ENCODE assay signal across 27 mouse cellular contexts in genomic region chr2:170144343-170144742, GRCm38 (mm10). TPM values are rescaled to one million over a fixed set of nuclear protein-coding genes. Genes with fewer than 3 reads are reported as not detected.
DNase-seq lines count a peak whose midpoint lies in the region; ATAC-seq lines count a peak whose summit lies in the region.
"Had no signal": no experiment of that assay in that cellular context is flagged by ENCODE, and none has a peak within 500 bp of the region (broad histone marks: within the 10 kb centered on the region; RNA-seq: fewer than 3 reads in every experiment).

No protein-coding gene starts in this region.

- H3K27me3 ChIP-seq in heart, embryonic 10.5 days (ENCODE audit: insufficient read depth, poor library complexity, severe bottlenecking), result no peaks in the 10 kb centered on the region
- no peaks in the 10 kb centered on the region for H3K27me3 ChIP-seq in liver, embryonic 12.5 days (replicated peaks)
- H3K27me3 ChIP-seq in liver, embryonic 11.5 days (replicated peaks; ENCODE audit: control insufficient read depth, insufficient read depth, low read length), result no peaks in the 10 kb centered on the region
- H3K27me3 ChIP-seq in lung, embryonic 15.5 days, result no peaks in the 10 kb centered on the region
- H3K27me3 ChIP-seq in forebrain, embryonic 15.5 days, result no peaks in the 10 kb centered on the region
- H3K27me3 ChIP-seq: embryonic facial prominence, embryonic 13.5 days; forebrain, embryonic 12.5 days; heart, embryonic 13.5 days; hindbrain, embryonic 12.5 days; hindbrain, embryonic 15.5 days had no signal

- peak; percentile 55 for DNase-seq in heart, embryonic 10.5 days (ENCODE audit: low spot score)
- DNase-seq in heart, postnatal 25 days (ENCODE audit: low spot score), result no peak
- DNase-seq in liver, embryonic 11.5 days (ENCODE audit: low spot score), result no peak
- no peak for DNase-seq in lung, postnatal 36 days
- DNase-seq: adrenal gland, adult 2 months; adrenal gland, postnatal 14 days; cerebellum, adult 11 months; cerebellum, adult 2 months; cerebellum, adult 9-11 months; cerebellum, postnatal 25 days; embryo, embryonic 11 days; forebrain, postnatal 0 days; gastrocnemius, adult 2 months; gastrocnemius, postnatal 14 days; heart, adult 18-20 months; heart, postnatal 14 days had no signal

- no peak overlapping the region; the same call in 1 of the 2 replicates for H3K9ac ChIP-seq in liver, embryonic 12.5 days
- H3K9ac ChIP-seq in liver, embryonic 11.5 days (ENCODE audit: low read depth, low read length), result no peak overlapping the region
- no peak overlapping the region for H3K9ac ChIP-seq in lung, embryonic 15.5 days
- no peak overlapping the region for H3K9ac ChIP-seq in forebrain, embryonic 15.5 days (replicated peaks)
- H3K9ac ChIP-seq: embryonic facial prominence, embryonic 13.5 days; forebrain, embryonic 12.5 days; forebrain, postnatal 0 days; heart, embryonic 13.5 days; hindbrain, embryonic 12.5 days; hindbrain, embryonic 15.5 days had no signal

- no peak overlapping the region for H3K4me2 ChIP-seq in liver, embryonic 12.5 days
- H3K4me2 ChIP-seq in liver, embryonic 11.5 days, result no peak overlapping the region
- no peak overlapping the region for H3K4me2 ChIP-seq in lung, embryonic 15.5 days
- no peak overlapping the region for H3K4me2 ChIP-seq in forebrain, embryonic 15.5 days (replicated peaks)
- H3K4me2 ChIP-seq: embryonic facial prominence, embryonic 13.5 days; forebrain, embryonic 12.5 days; heart, embryonic 13.5 days; hindbrain, embryonic 12.5 days; hindbrain, embryonic 15.5 days had no signal

- H3K4me1 ChIP-seq in heart, embryonic 10.5 days, result peaks cover 11% of the 10 kb centered on the region
- H3K4me1 ChIP-seq in liver, embryonic 12.5 days, result peaks cover 73% of the 10 kb centered on the region
- H3K4me1 ChIP-seq in liver, embryonic 11.5 days (replicated peaks; ENCODE audit: control insufficient read depth, insufficient read depth, low read length), result peaks cover 28% of the 10 kb centered on the region
- H3K4me1 ChIP-seq in lung, embryonic 15.5 days, result peaks cover 35% of the 10 kb centered on the region
- H3K4me1 ChIP-seq in forebrain, embryonic 15.5 days, result no peaks in the 10 kb centered on the region
- H3K4me1 ChIP-seq: forebrain, embryonic 12.5 days; hindbrain, embryonic 12.5 days; hindbrain, embryonic 15.5 days had no signal

- H3K27ac ChIP-seq in heart, embryonic 10.5 days, result no peak overlapping the region
- peak overlapping the region; percentile 11; the same call in 1 of the 2 replicates for H3K27ac ChIP-seq in liver, embryonic 12.5 days
- no peak overlapping the region for H3K27ac ChIP-seq in liver, embryonic 11.5 days (ENCODE audit: low read depth, low read length)
- H3K27ac ChIP-seq in lung, embryonic 15.5 days, result 0 out of 2 replicates have a peak overlapping the region, but pooled peaks have one; percentile 29
- H3K27ac ChIP-seq in forebrain, embryonic 15.5 days (replicated peaks), result no peak overlapping the region
- H3K27ac ChIP-seq: embryonic facial prominence, embryonic 10.5 days; embryonic facial prominence, embryonic 13.5 days; forebrain, embryonic 12.5 days; gastrocnemius, adult 2 months; heart, embryonic 13.5 days; hindbrain, embryonic 12.5 days; hindbrain, embryonic 15.5 days had no signal

- no peak overlapping the region for H3K4me3 ChIP-seq in heart, embryonic 10.5 days
- no peak overlapping the region for H3K4me3 ChIP-seq in liver, embryonic 12.5 days
- no peak overlapping the region for H3K4me3 ChIP-seq in liver, embryonic 11.5 days (ENCODE audit: low read depth, low read length)
- no peak overlapping the region for H3K4me3 ChIP-seq in lung, embryonic 15.5 days
- H3K4me3 ChIP-seq in forebrain, embryonic 15.5 days, result no peak overlapping the region
- H3K4me3 ChIP-seq: embryonic facial prominence, embryonic 10.5 days; embryonic facial prominence, embryonic 13.5 days; erythroblast, embryonic 14.5 days; forebrain, embryonic 12.5 days; gastrocnemius, adult 2 months; heart, embryonic 13.5 days; hindbrain, embryonic 12.5 days; hindbrain, embryonic 15.5 days had no signal

- H3K36me3 ChIP-seq in heart, embryonic 10.5 days, result no peaks in the 10 kb centered on the region
- peaks cover 34% of the 10 kb centered on the region for H3K36me3 ChIP-seq in liver, embryonic 12.5 days
- no peaks in the 10 kb centered on the region for H3K36me3 ChIP-seq in liver, embryonic 11.5 days (ENCODE audit: control insufficient read depth, insufficient read depth, low read length)
- H3K36me3 ChIP-seq in lung, embryonic 15.5 days, result no peaks in the 10 kb centered on the region
- H3K36me3 ChIP-seq in forebrain, embryonic 15.5 days, result no peaks in the 10 kb centered on the region
- H3K36me3 ChIP-seq: embryonic facial prominence, embryonic 10.5 days; embryonic facial prominence, embryonic 13.5 days; forebrain, embryonic 12.5 days; heart, embryonic 13.5 days; hindbrain, embryonic 12.5 days; hindbrain, embryonic 15.5 days had no signal

- 74% methylated on average over 10 of the region's 10 CpGs for WGBS in heart, embryonic 10.5 days
- WGBS in liver, embryonic 12.5 days (ENCODE audit: insufficient replicate concordance), result 39% methylated on average over 10 of the region's 10 CpGs
- 55% methylated on average over 10 of the region's 10 CpGs for WGBS in liver, embryonic 11.5 days
- WGBS in lung, embryonic 15.5 days, result 65% methylated on average over 10 of the region's 10 CpGs
- 89% methylated on average over 10 of the region's 10 CpGs for WGBS in forebrain, embryonic 15.5 days

- intact Hi-C loops in heart, postnatal 25 days (cut with DNase I), result no loop called here

- no peaks in the 10 kb centered on the region for H3K9me3 ChIP-seq in heart, embryonic 10.5 days
- H3K9me3 ChIP-seq in liver, embryonic 12.5 days (replicated peaks), result no peaks in the 10 kb centered on the region
- no peaks in the 10 kb centered on the region for H3K9me3 ChIP-seq in liver, embryonic 11.5 days (ENCODE audit: control insufficient read depth, low read length)
- no peaks in the 10 kb centered on the region for H3K9me3 ChIP-seq in lung, embryonic 15.5 days
- no peaks in the 10 kb centered on the region for H3K9me3 ChIP-seq in forebrain, embryonic 15.5 days
- H3K9me3 ChIP-seq: embryonic facial prominence, embryonic 10.5 days; embryonic facial prominence, embryonic 13.5 days; forebrain, embryonic 12.5 days; heart, embryonic 13.5 days; hindbrain, embryonic 12.5 days; hindbrain, embryonic 15.5 days had no signal

- ATAC-seq in liver, embryonic 12.5 days, result no peak
- ATAC-seq in liver, embryonic 11.5 days (replicated peaks; ENCODE audit: low FRiP score), result no peak
- ATAC-seq in lung, embryonic 15.5 days (ENCODE audit: borderline replicate concordance, extremely low read depth, low FRiP score, low TSS enrichment), result no peak
- peak; percentile 55 for ATAC-seq in common myeloid progenitor, adult 5-6 weeks (replicated peaks; ENCODE audit: low read depth, poor library complexity, severe bottlenecking)
- ATAC-seq in forebrain, embryonic 15.5 days (replicated peaks), result no peak
- ATAC-seq: forebrain, postnatal 0 days had no signal

RNA-seq across cellular contexts. Expression of gene Zfp217, which starts 3.6 kb away (rescaled TPM):
- polyA plus RNA-seq in heart, embryonic 10.5 days (2016; fragmentation: Nextera tagmentation; extraction: Ambion mirVana), result 3.2 and 3.7 TPM in 2 replicates
- 10 to 100 TPM in 1 of 2 experiments, 1 to 10 TPM in 1; 9.6 to 13.0 TPM for total RNA-seq in heart, postnatal 25 days (2021)
- 3.8 and 4.5 TPM in 2 replicates for polyA plus RNA-seq in liver, embryonic 12.5 days (2016; fragmentation: Nextera tagmentation; extraction: Ambion mirVana)
- 5.1 and 5.4 TPM in 2 replicates for polyA plus RNA-seq in liver, embryonic 11.5 days (2014; fragmentation: Nextera tagmentation; extraction: Ambion mirVana)
- 5.0 and 5.1 TPM in 2 replicates for polyA plus RNA-seq in lung, embryonic 15.5 days (2015; fragmentation: Nextera tagmentation; extraction: Ambion mirVana)
- 33.2 and 40.1 TPM in 2 replicates for total RNA-seq in common myeloid progenitor, adult 5-6 weeks (2017)
- polyA plus RNA-seq in forebrain, embryonic 15.5 days (2015; fragmentation: Nextera tagmentation; extraction: Ambion mirVana), result 1.4 and 1.9 TPM in 2 replicates

Comparison
In these comparisons a context has a peak if more than half of its experiments do, and no peak if none do; other contexts are left out.
1. H3K27ac ChIP-seq: peak in liver, embryonic 12.5 days (single experiment) and lung, embryonic 15.5 days (single experiment); none in heart, embryonic 10.5 days (single experiment), liver, embryonic 11.5 days (single experiment) and forebrain, embryonic 15.5 days (single experiment).